Comparison of ENCODE assay signal across 19 mouse cellular contexts in the genomic region with DNA sequence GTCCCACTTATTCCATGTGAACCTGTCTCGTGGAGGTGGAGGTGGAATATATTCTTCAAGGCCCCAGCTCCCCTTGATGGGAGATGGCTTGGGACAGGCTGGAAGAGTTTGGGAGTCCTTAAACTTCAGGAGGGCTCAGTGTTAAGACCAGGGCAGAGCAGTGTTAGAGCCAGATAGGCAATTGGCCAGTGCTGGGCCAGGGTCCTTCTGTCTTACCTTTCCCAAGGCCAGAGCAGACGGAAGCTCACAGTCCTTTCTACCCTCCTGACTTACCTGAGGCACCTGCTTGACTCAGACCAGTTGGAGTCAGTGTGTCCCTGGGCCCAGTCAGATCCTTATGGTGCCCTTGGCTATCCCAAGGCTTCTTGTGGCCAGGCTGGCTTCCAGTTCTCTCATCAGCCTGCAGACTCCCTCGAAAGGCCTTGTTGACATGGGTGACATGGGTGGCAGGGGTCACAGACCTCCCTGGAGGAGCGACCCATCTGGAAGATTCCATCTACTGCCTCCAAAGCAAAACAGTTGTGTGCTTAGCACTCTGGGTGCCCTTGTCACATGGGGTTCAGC. TPM values are rescaled to one million over a fixed set of nuclear protein-coding genes. Genes with fewer than 3 reads are reported as not detected.
A peak's percentile ranks its signal among the peaks of the same experiment; 100 is the strongest.
DNase-seq lines count a peak whose midpoint lies in the region; TF ChIP-seq lines count a peak whose summit lies in the region.
"Had no signal": no experiment of that assay in that cellular context is flagged by ENCODE, and none has a peak within 500 bp of the region (broad histone marks: within the 10 kb centered on the region; RNA-seq: fewer than 3 reads in every experiment).

No protein-coding gene starts in this region.

- no peaks in the 10 kb centered on the region for H3K27me3 ChIP-seq in cerebellum, adult 2 months (ENCODE audit: control insufficient read depth, insufficient read depth, low read length)
- H3K27me3 ChIP-seq: embryonic facial prominence, embryonic 15.5 days; forebrain, embryonic 15.5 days; heart, embryonic 15.5 days; hindbrain, embryonic 15.5 days; Patski had no signal

- 66% methylated on average over 4 of the region's 4 CpGs for WGBS in cerebellum, adult 2 months

- no peak for TF ChIP-seq POLR2A in cerebellum, adult 2 months (IDR thresholded peaks at IDR 0.05; ENCODE audit: borderline replicate concordance, insufficient read depth, low read length)

- TF ChIP-seq CTCF in cerebellum, adult 2 months (IDR thresholded peaks at IDR 0.05; ENCODE audit: borderline replicate concordance, insufficient read depth, low read depth, low read length) = no peak
- no peak for TF ChIP-seq CTCF in layer of hippocampus, adult 2 months (conservative IDR thresholded peaks at IDR 0.05)

- peak; percentile 56 for DNase-seq in cerebellum, adult 2 months
- DNase-seq in cerebellum, adult 9-10 months = no peak
- no peak for DNase-seq in layer of hippocampus, adult 2 months (ENCODE audit: low spot score in 2 of 2)
- no peak for DNase-seq in layer of hippocampus, adult 8-10 months (ENCODE audit: low spot score in 2 of 2)
- DNase-seq in cerebellum, postnatal 36 days = peak; percentile 32 to 41
- DNase-seq in ovary, postnatal 14 days (ENCODE audit: low spot score) = no peak
- DNase-seq: adrenal gland, adult 2 months; embryo, embryonic 11 days; gastrocnemius, postnatal 36 days; heart, adult 18-20 months had no signal

- no peak overlapping the region for H3K4me3 ChIP-seq in cerebellum, adult 2 months (replicated peaks; ENCODE audit: insufficient read depth, low read depth, low read length)
- H3K4me3 ChIP-seq in layer of hippocampus, adult 2 months = no peak overlapping the region
- H3K4me3 ChIP-seq: embryonic facial prominence, embryonic 15.5 days; erythroblast, embryonic 14.5 days; forebrain, embryonic 10.5 days; forebrain, embryonic 15.5 days; heart, embryonic 15.5 days; hindbrain, embryonic 15.5 days had no signal

- peak overlapping the region; percentile 88; the same call in 1 of the 2 replicates for H3K27ac ChIP-seq in cerebellum, adult 2 months (ENCODE audit: insufficient read depth, low read length)
- peak overlapping the region; percentile 87 for H3K27ac ChIP-seq in layer of hippocampus, adult 2 months
- H3K27ac ChIP-seq: embryonic facial prominence, embryonic 15.5 days; forebrain, embryonic 10.5 days; forebrain, embryonic 15.5 days; heart, embryonic 15.5 days; hindbrain, embryonic 15.5 days had no signal

- peaks cover 75% of the 10 kb centered on the region for H3K4me1 ChIP-seq in cerebellum, adult 2 months (ENCODE audit: control insufficient read depth, insufficient read depth, low read length)
- H3K4me1 ChIP-seq: forebrain, embryonic 15.5 days; hindbrain, embryonic 15.5 days had no signal

RNA-seq across cellular contexts. Expression of a gene that starts 11.0 kb away (rescaled TPM):
- 106 and 114 TPM in 2 replicates for polyA plus RNA-seq in cerebellum, adult 2 months (2012; rRNA removed)
- 100 to 1,000 TPM; 109 to 115 TPM for total RNA-seq in layer of hippocampus, adult 2 months (2021)
- 100 to 1,000 TPM; 112 to 115 (median 114) TPM for total RNA-seq in layer of hippocampus, adult 8-10 months (2022)
- total RNA-seq: common myeloid progenitor, adult 5-6 weeks; hematopoietic stem cell, adult 5-6 weeks had no signal
- polyA plus RNA-seq: erythroblast, embryonic 14.5 days had no signal

RNA-seq across cellular contexts. Expression of a gene that starts 29.6 kb away (rescaled TPM):
- 50.0 and 50.2 TPM in 2 replicates for polyA plus RNA-seq in cerebellum, adult 2 months (2012; rRNA removed)
- 10 to 100 TPM; 28.2 to 30.2 TPM for total RNA-seq in layer of hippocampus, adult 2 months (2021)
- total RNA-seq in layer of hippocampus, adult 8-10 months (2022) = 10 to 100 TPM; 27.3 to 29.5 (median 29.0) TPM

Comparison
In these comparisons a context has a peak if more than half of its experiments do, and no peak if none do; other contexts are left out.
1. DNase-seq: peak in cerebellum, adult 2 months (2 of 2) and cerebellum, postnatal 36 days (2 of 2); none in cerebellum, adult 9-10 months (single experiment), layer of hippocampus, adult 2 months (0 of 2), layer of hippocampus, adult 8-10 months (0 of 2) and ovary, postnatal 14 days (single experiment).